Mouse (Mus musculus): ENCODE data around the gene Adarb2. TPM values are rescaled to one million over a fixed set of nuclear protein-coding genes. Genes with fewer than 3 reads are reported as not detected.

Gene Adarb2
- polyA plus RNA-seq, 1 experiment = not detected

GRCm38 (mm10) chr13:8705296-8705695 is 502.6 kb downstream of the Adarb2 start:
- no peak overlapping the region for H3K4me3 ChIP-seq (ENCODE audit: insufficient read depth, low read depth, low read length)
- H3K27ac ChIP-seq (ENCODE audit: insufficient read depth, low read depth, low read length) = no peak overlapping the region
- no peak for TF ChIP-seq CTCF (IDR thresholded peaks at IDR 0.05; ENCODE audit: insufficient read depth, low read depth, low read length)
- 46% methylated on average over 4 of the region's 4 CpGs for WGBS
- H3K4me1 ChIP-seq (ENCODE audit: control insufficient read depth, insufficient read depth, low read length) = no peaks in the 10 kb centered on the region; the same call in 1 of the 2 replicates

DNA sequence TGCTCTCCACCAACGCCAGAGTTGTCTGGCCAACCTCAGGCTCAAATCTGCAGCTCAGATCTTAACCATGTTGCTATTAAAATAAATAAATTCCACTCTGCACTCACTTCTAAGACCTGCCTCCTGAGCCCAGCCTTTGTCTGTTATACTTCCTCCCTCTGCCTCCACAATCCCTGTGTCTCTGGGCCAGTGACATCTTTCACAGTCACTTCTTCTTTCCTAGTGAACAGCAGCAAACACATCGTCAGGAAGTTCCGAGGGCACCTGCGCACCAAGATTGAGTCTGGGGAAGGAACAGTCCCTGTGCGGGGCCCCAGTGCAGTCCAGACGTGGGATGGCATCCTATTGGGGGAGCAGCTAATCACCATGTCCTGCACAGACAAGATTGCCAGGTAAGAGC is 510.7 kb downstream of the Adarb2 start:
- 92% methylated on average over 6 of the region's 6 CpGs for WGBS
- Histone ChIP-seq H3K27ac (ENCODE audit: insufficient read depth, low read depth, low read length) (no peak overlapping the region), H3K4me3 (ENCODE audit: insufficient read depth, low read depth, low read length) (no peak overlapping the region), H3K4me1 (ENCODE audit: control insufficient read depth, insufficient read depth, low read length) (no peaks in the 10 kb centered on the region; the same call in 1 of the 2 replicates)
- no peak for TF ChIP-seq POLR2A (IDR thresholded peaks at IDR 0.05; ENCODE audit: insufficient read depth, low read depth, low read length)
- TF ChIP-seq CTCF (IDR thresholded peaks at IDR 0.05; ENCODE audit: insufficient read depth, low read depth, low read length) = no peak

DNA sequence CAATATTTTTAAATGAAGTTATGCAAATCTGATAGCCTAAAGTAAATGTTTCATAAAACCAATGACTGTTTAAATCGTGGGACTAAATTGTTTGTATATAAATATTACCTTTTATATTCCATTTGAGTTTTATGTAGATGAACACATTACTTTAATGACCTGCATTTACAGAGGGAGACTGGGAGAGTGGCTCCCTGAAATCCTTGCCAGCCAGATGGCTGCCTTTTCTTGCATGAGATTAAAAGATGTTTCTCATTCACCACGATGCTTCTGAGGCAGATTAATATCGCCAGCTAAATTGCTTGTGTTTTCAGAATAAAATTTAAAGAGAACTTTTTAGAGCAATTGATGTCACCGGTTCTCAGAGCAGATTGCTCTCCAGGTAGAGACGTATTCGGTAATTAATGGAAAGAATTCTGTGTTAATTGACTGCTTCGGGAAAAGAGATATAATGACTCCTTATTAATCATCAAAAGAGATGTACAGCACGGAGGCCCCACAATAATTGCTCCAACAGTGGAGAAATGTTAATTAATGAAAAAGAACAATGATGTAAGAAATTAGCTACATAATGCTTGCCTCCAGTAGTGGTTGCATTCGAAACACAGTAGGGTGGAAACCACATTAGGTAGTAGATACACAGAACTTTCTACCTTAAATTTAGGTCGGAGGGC is 527.4 kb downstream of the Adarb2 start:
- H3K4me3 ChIP-seq (ENCODE audit: insufficient read depth, low read depth, low read length) = no peak overlapping the region
- no peak overlapping the region for H3K27ac ChIP-seq (ENCODE audit: insufficient read depth, low read depth, low read length)
- TF ChIP-seq CTCF (IDR thresholded peaks at IDR 0.05; ENCODE audit: insufficient read depth, low read depth, low read length) (no peak), POLR2A (IDR thresholded peaks at IDR 0.05; ENCODE audit: insufficient read depth, low read depth, low read length) (no peak)
- WGBS = 55% methylated on average over 10 of the region's 10 CpGs
- H3K4me1 ChIP-seq (ENCODE audit: control insufficient read depth, insufficient read depth, low read length) = no peaks in the 10 kb centered on the region

GRCm38 (mm10) chr13:8737139-8737865 is 534.6 kb downstream of the Adarb2 start:
- H3K4me3 ChIP-seq (ENCODE audit: insufficient read depth, low read depth, low read length) = no peak overlapping the region
- WGBS = 44% methylated on average over 5 of the region's 5 CpGs
- H3K4me1 ChIP-seq (ENCODE audit: control insufficient read depth, insufficient read depth, low read length) = no peaks in the 10 kb centered on the region
- no peak for TF ChIP-seq POLR2A (IDR thresholded peaks at IDR 0.05; ENCODE audit: insufficient read depth, low read depth, low read length)
- TF ChIP-seq CTCF (IDR thresholded peaks at IDR 0.05; ENCODE audit: insufficient read depth, low read depth, low read length) = no peak
- H3K27ac ChIP-seq (ENCODE audit: insufficient read depth, low read depth, low read length) = no peak overlapping the region

GRCm38 (mm10) chr13:8742792-8743191 is 540.1 kb downstream of the Adarb2 start:
- no peak overlapping the region for H3K4me3 ChIP-seq (ENCODE audit: insufficient read depth, low read depth, low read length)
- 87% methylated on average over 5 of the region's 5 CpGs for WGBS
- no peaks in the 10 kb centered on the region for H3K4me1 ChIP-seq (ENCODE audit: control insufficient read depth, insufficient read depth, low read length)
- no peak overlapping the region for H3K27ac ChIP-seq (ENCODE audit: insufficient read depth, low read depth, low read length)
- no peak for TF ChIP-seq CTCF (IDR thresholded peaks at IDR 0.05; ENCODE audit: insufficient read depth, low read depth, low read length)
- no peak for TF ChIP-seq POLR2A (IDR thresholded peaks at IDR 0.05; ENCODE audit: insufficient read depth, low read depth, low read length)

- Histone ChIP-seq H3K4me1 (ENCODE audit: control insufficient read depth, insufficient read depth, low read length) (no peaks in the 10 kb centered on the region), H3K27ac (ENCODE audit: insufficient read depth, low read depth, low read length) (no peak overlapping the region), H3K4me3 (ENCODE audit: insufficient read depth, low read depth, low read length) (no peak overlapping the region)
- 49% methylated on average over 3 of the region's 3 CpGs for WGBS
- TF ChIP-seq CTCF (IDR thresholded peaks at IDR 0.05; ENCODE audit: insufficient read depth, low read depth, low read length) (no peak), POLR2A (IDR thresholded peaks at IDR 0.05; ENCODE audit: insufficient read depth, low read depth, low read length) (no peak)
These were observed 541.9 kb downstream of the Adarb2 start for GRCm38 (mm10) chr13:8744565-8744964.

GRCm38 (mm10) chr13:8745596-8745995 is 542.9 kb downstream of the Adarb2 start:
- Histone ChIP-seq H3K4me1 (ENCODE audit: control insufficient read depth, insufficient read depth, low read length) (no peaks in the 10 kb centered on the region), H3K27ac (ENCODE audit: insufficient read depth, low read depth, low read length) (no peak overlapping the region), H3K4me3 (ENCODE audit: insufficient read depth, low read depth, low read length) (no peak overlapping the region)
- WGBS = 93% methylated on average over 4 of the region's 4 CpGs
- TF ChIP-seq POLR2A (IDR thresholded peaks at IDR 0.05; ENCODE audit: insufficient read depth, low read depth, low read length) (no peak), CTCF (IDR thresholded peaks at IDR 0.05; ENCODE audit: insufficient read depth, low read depth, low read length) (no peak)

DNA sequence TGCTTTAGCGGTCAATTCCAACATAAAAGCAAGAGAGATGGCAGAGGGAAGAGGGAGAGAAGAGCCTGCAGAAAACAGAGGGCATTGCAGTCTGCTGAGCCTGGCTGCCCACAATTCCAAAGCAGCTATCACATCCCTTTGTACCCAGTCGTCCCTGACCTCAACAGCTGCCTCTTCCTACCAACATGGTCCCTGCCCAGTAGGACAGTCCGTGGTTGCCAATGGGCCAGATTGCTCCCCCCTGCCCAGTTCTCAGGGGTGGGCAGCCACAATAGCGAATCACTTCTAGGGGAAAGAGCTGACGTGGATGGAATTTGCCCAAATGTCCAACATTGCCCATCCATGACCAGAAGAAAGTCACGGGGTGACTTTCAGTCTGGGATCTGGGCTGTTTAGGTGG is 546.8 kb downstream of the Adarb2 start:
- WGBS = 84% methylated on average over 6 of the region's 6 CpGs
- TF ChIP-seq CTCF (IDR thresholded peaks at IDR 0.05; ENCODE audit: insufficient read depth, low read depth, low read length) = no peak
- no peak for TF ChIP-seq POLR2A (IDR thresholded peaks at IDR 0.05; ENCODE audit: insufficient read depth, low read depth, low read length)
- no peak overlapping the region for H3K4me3 ChIP-seq (ENCODE audit: insufficient read depth, low read depth, low read length)
- H3K4me1 ChIP-seq (ENCODE audit: control insufficient read depth, insufficient read depth, low read length) = no peaks in the 10 kb centered on the region
- no peak overlapping the region for H3K27ac ChIP-seq (ENCODE audit: insufficient read depth, low read depth, low read length)

DNA sequence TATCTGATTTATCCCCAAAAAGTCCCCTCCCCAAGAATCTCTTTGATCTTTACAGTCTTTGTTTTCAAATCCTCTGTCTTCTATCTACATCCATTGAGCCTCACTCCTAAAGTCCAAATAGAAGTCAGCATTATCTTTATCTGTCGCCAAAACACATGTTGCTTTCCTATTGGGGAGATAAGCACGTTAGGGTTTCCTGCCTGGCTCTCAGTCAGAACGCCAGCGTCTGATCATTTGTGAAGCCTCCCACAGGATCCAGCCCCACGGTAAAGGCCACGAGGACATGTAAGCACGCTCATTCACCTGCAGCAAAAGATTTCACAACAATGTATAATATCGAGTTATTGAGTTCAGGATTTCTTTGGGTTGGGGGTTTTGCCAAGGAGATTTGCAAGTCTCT is 558.3 kb downstream of the Adarb2 start:
- H3K4me3 ChIP-seq (ENCODE audit: insufficient read depth, low read depth, low read length) = no peak overlapping the region
- WGBS = 82% methylated on average over 8 of the region's 8 CpGs
- no peak overlapping the region for H3K27ac ChIP-seq (ENCODE audit: insufficient read depth, low read depth, low read length)
- TF ChIP-seq POLR2A (IDR thresholded peaks at IDR 0.05; ENCODE audit: insufficient read depth, low read depth, low read length) = no peak
- no peak for TF ChIP-seq CTCF (IDR thresholded peaks at IDR 0.05; ENCODE audit: insufficient read depth, low read depth, low read length)
- H3K4me1 ChIP-seq (ENCODE audit: control insufficient read depth, insufficient read depth, low read length) = no peaks in the 10 kb centered on the region

Measured in olfactory bulb, adult 2 months (tissue).